20 mouse cellular contexts compared by ENCODE assay signal in the genomic region with DNA sequence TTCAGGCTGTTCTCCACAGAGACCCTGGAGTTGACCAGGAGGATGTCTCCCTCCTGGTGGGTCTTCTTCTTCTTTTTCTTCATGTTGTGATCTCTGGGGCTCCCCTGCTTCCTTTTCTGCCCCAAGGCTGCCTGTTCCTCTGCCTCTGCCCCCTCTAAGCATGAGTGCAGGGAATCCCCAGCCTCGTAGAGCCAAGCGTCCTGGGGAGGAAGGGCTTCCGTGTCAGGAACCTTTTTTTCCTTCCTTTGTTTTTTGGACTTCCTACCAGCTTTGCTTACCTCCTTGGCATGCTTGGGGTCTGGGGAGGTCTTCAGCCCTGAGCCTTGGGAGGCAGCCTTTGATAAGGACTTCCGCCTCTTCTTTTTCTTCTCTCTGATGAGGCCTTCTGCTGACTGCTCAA. TPM values are rescaled to one million over a fixed set of nuclear protein-coding genes. Genes with fewer than 3 reads are reported as not detected.
DNase-seq lines count a peak whose midpoint lies in the region; ATAC-seq and TF ChIP-seq lines count a peak whose summit lies in the region.
"Had no signal": no experiment of that assay in that cellular context is flagged by ENCODE, and none has a peak within 500 bp of the region (broad histone marks: within the 10 kb centered on the region; RNA-seq: fewer than 3 reads in every experiment).

No protein-coding gene starts in this region.

- no peak overlapping the region for H3K27ac ChIP-seq in forebrain, embryonic 11.5 days (ENCODE audit: low read depth, low read length)
- no peak overlapping the region for H3K27ac ChIP-seq in forebrain, embryonic 15.5 days (replicated peaks)
- H3K27ac ChIP-seq in heart, embryonic 11.5 days (ENCODE audit: low read depth, low read length): 0 out of 2 replicates have a peak overlapping the region, but pooled peaks have one; percentile 10
- peak overlapping the region; percentile 67 for H3K27ac ChIP-seq in heart, postnatal 0 days (ENCODE audit: low read depth)
- H3K27ac ChIP-seq: forebrain, embryonic 12.5 days; hindbrain, embryonic 13.5 days; hindbrain, postnatal 0 days had no signal

- no peak overlapping the region for H3K4me3 ChIP-seq in forebrain, embryonic 11.5 days (ENCODE audit: low read depth, low read length)
- H3K4me3 ChIP-seq in forebrain, embryonic 15.5 days: no peak overlapping the region
- no peak overlapping the region for H3K4me3 ChIP-seq in heart, embryonic 11.5 days (ENCODE audit: low read depth, low read length)
- H3K4me3 ChIP-seq in heart, postnatal 0 days (ENCODE audit: low read depth, low read length): no peak overlapping the region
- peak overlapping the region; percentile 92 for H3K4me3 ChIP-seq in E14TG2a.4 (replicated peaks; ENCODE audit: low read length)
- H3K4me3 ChIP-seq: forebrain, embryonic 12.5 days; hindbrain, embryonic 13.5 days had no signal

- H3K9ac ChIP-seq in forebrain, embryonic 11.5 days (ENCODE audit: low read length): no peak overlapping the region
- no peak overlapping the region for H3K9ac ChIP-seq in forebrain, embryonic 15.5 days (replicated peaks)
- H3K9ac ChIP-seq in heart, embryonic 11.5 days (ENCODE audit: low read depth, low read length): no peak overlapping the region
- H3K9ac ChIP-seq in heart, postnatal 0 days (replicated peaks; ENCODE audit: low read depth, low read length): no peak overlapping the region
- H3K9ac ChIP-seq: forebrain, embryonic 12.5 days; forebrain, postnatal 0 days; hindbrain, embryonic 13.5 days had no signal

- H3K4me1 ChIP-seq in forebrain, embryonic 11.5 days (replicated peaks; ENCODE audit: control insufficient read depth, insufficient read depth, low read length): 0 out of 2 replicates have a peak, but pooled peaks cover 6% of the 10 kb centered on the region
- peaks cover 24% of the 10 kb centered on the region for H3K4me1 ChIP-seq in forebrain, embryonic 15.5 days
- peaks cover 17% of the 10 kb centered on the region for H3K4me1 ChIP-seq in heart, embryonic 11.5 days (ENCODE audit: control insufficient read depth, insufficient read depth, low read length)
- peaks cover 36% of the 10 kb centered on the region for H3K4me1 ChIP-seq in heart, postnatal 0 days (ENCODE audit: control insufficient read depth, insufficient read depth)
- peaks cover 80% of the 10 kb centered on the region for H3K4me1 ChIP-seq in E14TG2a.4 (replicated peaks; ENCODE audit: low read depth, low read length)

- no peak overlapping the region for H3K4me2 ChIP-seq in forebrain, embryonic 11.5 days (ENCODE audit: low read depth, low read length, severe bottlenecking)
- H3K4me2 ChIP-seq in forebrain, embryonic 15.5 days (replicated peaks): no peak overlapping the region
- H3K4me2 ChIP-seq in heart, embryonic 11.5 days: no peak overlapping the region
- no peak overlapping the region for H3K4me2 ChIP-seq in heart, postnatal 0 days (ENCODE audit: low read depth, low read length)
- H3K4me2 ChIP-seq: forebrain, embryonic 12.5 days; hindbrain, embryonic 13.5 days had no signal

- no peak for ATAC-seq in forebrain, embryonic 11.5 days (replicated peaks; ENCODE audit: low FRiP score)
- no peak for ATAC-seq in forebrain, embryonic 15.5 days (replicated peaks)
- no peak for ATAC-seq in heart, embryonic 11.5 days (replicated peaks; ENCODE audit: insufficient number of reproducible peaks, low FRiP score, low TSS enrichment)
- ATAC-seq in heart, postnatal 0 days (ENCODE audit: insufficient read depth, low read depth): no peak
- ATAC-seq: activated CD4-positive, CD25-positive, alpha-beta regulatory T cell, adult 4 months; forebrain, postnatal 0 days; hindbrain, postnatal 0 days; Patski had no signal

- H3K9me3 ChIP-seq in forebrain, embryonic 11.5 days (ENCODE audit: control insufficient read depth, low read length): no peaks in the 10 kb centered on the region
- H3K9me3 ChIP-seq in forebrain, embryonic 15.5 days: no peaks in the 10 kb centered on the region
- H3K9me3 ChIP-seq in heart, embryonic 11.5 days (replicated peaks; ENCODE audit: control insufficient read depth, low read length): no peaks in the 10 kb centered on the region
- H3K9me3 ChIP-seq in heart, postnatal 0 days (replicated peaks; ENCODE audit: control insufficient read depth, low read length): no peaks in the 10 kb centered on the region
- H3K9me3 ChIP-seq in E14TG2a.4 (ENCODE audit: low read length): no peaks in the 10 kb centered on the region
- H3K9me3 ChIP-seq: forebrain, embryonic 12.5 days; hindbrain, embryonic 13.5 days had no signal

- no peak for TF ChIP-seq CTCF in heart, postnatal 0 days (IDR thresholded peaks at IDR 0.05; ENCODE audit: low read depth)
- no peak for TF ChIP-seq CTCF in E14TG2a.4 (conservative IDR thresholded peaks at IDR 0.05; ENCODE audit: low read length)

- WGBS in forebrain, embryonic 11.5 days: 91% methylated on average over 4 of the region's 4 CpGs
- WGBS in forebrain, embryonic 15.5 days: 91% methylated on average over 4 of the region's 4 CpGs
- 75% methylated on average over 4 of the region's 4 CpGs for WGBS in heart, embryonic 11.5 days (ENCODE audit: insufficient replicate concordance)
- 64% methylated on average over 4 of the region's 4 CpGs for WGBS in heart, postnatal 0 days

- no peaks in the 10 kb centered on the region for H3K27me3 ChIP-seq in forebrain, embryonic 11.5 days (ENCODE audit: control insufficient read depth, insufficient read depth, low read length)
- no peaks in the 10 kb centered on the region for H3K27me3 ChIP-seq in forebrain, embryonic 15.5 days
- H3K27me3 ChIP-seq in heart, embryonic 11.5 days (ENCODE audit: control insufficient read depth, insufficient read depth, low read length): no peaks in the 10 kb centered on the region
- H3K27me3 ChIP-seq in heart, postnatal 0 days (ENCODE audit: control insufficient read depth, insufficient read depth, low read length): no peaks in the 10 kb centered on the region
- no peaks in the 10 kb centered on the region for H3K27me3 ChIP-seq in E14TG2a.4 (ENCODE audit: insufficient read depth, low read length)
- H3K27me3 ChIP-seq: forebrain, embryonic 12.5 days; hindbrain, embryonic 13.5 days; Patski had no signal

- intact Hi-C loops in heart, postnatal 14 days (cut with DNase I): loop anchor here (5.0 kb wide), 1 partner anchor 85 kb away; no protein-coding TSS in a partner anchor
- intact Hi-C loops in heart, postnatal 36 days (cut with DNase I): loop anchor here (10.0 kb wide), 1 partner anchor 318 kb away; the partner anchor contains the start of gene Coq7

- H3K36me3 ChIP-seq in forebrain, embryonic 11.5 days (ENCODE audit: control insufficient read depth, insufficient read depth, low read length): peaks cover 12% of the 10 kb centered on the region
- peaks cover 41% of the 10 kb centered on the region for H3K36me3 ChIP-seq in forebrain, embryonic 15.5 days
- peaks cover 22% of the 10 kb centered on the region for H3K36me3 ChIP-seq in heart, embryonic 11.5 days (ENCODE audit: control insufficient read depth, insufficient read depth, low read length)
- peaks cover 34% of the 10 kb centered on the region for H3K36me3 ChIP-seq in heart, postnatal 0 days (replicated peaks; ENCODE audit: control insufficient read depth, insufficient read depth, low read length)
- H3K36me3 ChIP-seq in E14TG2a.4 (ENCODE audit: insufficient read depth, low read length): peaks cover 70% of the 10 kb centered on the region

- no peak for TF ChIP-seq EP300 in heart, postnatal 0 days (IDR thresholded peaks at IDR 0.05; ENCODE audit: low read depth)

- peak; percentile 41 for DNase-seq in forebrain, embryonic 11.5 days (ENCODE audit: low spot score)
- no peak for DNase-seq in heart, postnatal 14 days
- no peak for DNase-seq in heart, postnatal 0 days (ENCODE audit: low spot score)
- DNase-seq in heart, postnatal 36 days: no peak
- DNase-seq in adrenal gland, postnatal 4 days (ENCODE audit: low spot score in 2 of 2): no peak
- DNase-seq: adrenal gland, postnatal 14 days; cerebellum, adult 2 months; cerebellum, postnatal 10 days; forebrain, postnatal 0 days; gastrocnemius, postnatal 36 days; heart, adult 18-20 months; kidney, adult 18-20 months had no signal

RNA-seq across cellular contexts. Expression of gene Iqck, which starts 2.9 kb away (rescaled TPM):
- 2.8 and 3.3 TPM in 2 replicates for polyA plus RNA-seq in forebrain, embryonic 11.5 days (2014; fragmentation: Nextera tagmentation; extraction: Ambion mirVana)
- 2.7 and 3.4 TPM in 2 replicates for polyA plus RNA-seq in forebrain, embryonic 15.5 days (2015; fragmentation: Nextera tagmentation; extraction: Ambion mirVana)
- polyA plus RNA-seq in heart, embryonic 11.5 days (2014; fragmentation: Nextera tagmentation; extraction: Ambion mirVana): 1.00 and 1.2 TPM in 2 replicates
- under 1 TPM; 0.27 to 0.60 TPM for total RNA-seq in heart, postnatal 14 days (2021)
- 0.66 TPM in 1 of 2 replicates, not detected in the other for total RNA-seq in heart, postnatal 0 days (2014; rRNA removed; ENCODE audit: low replicate concordance)
- 0.67 and 0.84 TPM in 2 replicates for polyA plus RNA-seq in heart, postnatal 0 days (2015; fragmentation: Nextera tagmentation; extraction: Ambion mirVana)
- total RNA-seq in heart, postnatal 36 days (2021): under 1 TPM; 0.33 to 0.35 TPM
- 10 to 100 TPM; 17.3 to 18.2 TPM for total RNA-seq in adrenal gland, postnatal 4 days (2021)

RNA-seq across cellular contexts. Expression of gene Knop1, which starts 3.4 kb away (rescaled TPM):
- 127 and 129 TPM in 2 replicates for polyA plus RNA-seq in forebrain, embryonic 11.5 days (2014; fragmentation: Nextera tagmentation; extraction: Ambion mirVana)
- polyA plus RNA-seq in forebrain, embryonic 15.5 days (2015; fragmentation: Nextera tagmentation; extraction: Ambion mirVana): 82.9 and 92.4 TPM in 2 replicates
- polyA plus RNA-seq in heart, embryonic 11.5 days (2014; fragmentation: Nextera tagmentation; extraction: Ambion mirVana): 65.1 and 78.1 TPM in 2 replicates
- total RNA-seq in heart, postnatal 14 days (2021): 10 to 100 TPM; 16.9 to 18.4 TPM
- total RNA-seq in heart, postnatal 0 days (2014; rRNA removed; ENCODE audit: low replicate concordance): 11.9 and 20.0 TPM in 2 replicates
- polyA plus RNA-seq in heart, postnatal 0 days (2015; fragmentation: Nextera tagmentation; extraction: Ambion mirVana): 39.4 and 40.3 TPM in 2 replicates
- 10 to 100 TPM; 14.3 to 19.5 TPM for total RNA-seq in heart, postnatal 36 days (2021)
- 10 to 100 TPM; 66.2 to 72.6 TPM for total RNA-seq in adrenal gland, postnatal 4 days (2021)

Comparison
In these comparisons a context has a peak if more than half of its experiments do, and no peak if none do; other contexts are left out.
1. H3K27ac ChIP-seq: peak in heart, embryonic 11.5 days (single experiment) and heart, postnatal 0 days (single experiment); none in forebrain, embryonic 11.5 days (single experiment) and forebrain, embryonic 15.5 days (single experiment).
2. RNA of gene Iqck, which starts 2.9 kb away (total RNA-seq): 17.3 to 18.2 TPM in adrenal gland, postnatal 4 days; 0.27 to 0.60 TPM in heart, postnatal 14 days, 0.33 to 0.35 TPM in heart, postnatal 36 days and 0.66 TPM in heart, postnatal 0 days; every median in the first group is over 10 times any median in the second.